Mouse (Mus musculus): ENCODE results near the gene Cttnbp2. TPM values are rescaled to one million over a fixed set of nuclear protein-coding genes. Genes with fewer than 3 reads are reported as not detected.

Gene Cttnbp2
- polyA plus RNA-seq, 1 experiment from 2014 or later = 0.88 TPM

DNA sequence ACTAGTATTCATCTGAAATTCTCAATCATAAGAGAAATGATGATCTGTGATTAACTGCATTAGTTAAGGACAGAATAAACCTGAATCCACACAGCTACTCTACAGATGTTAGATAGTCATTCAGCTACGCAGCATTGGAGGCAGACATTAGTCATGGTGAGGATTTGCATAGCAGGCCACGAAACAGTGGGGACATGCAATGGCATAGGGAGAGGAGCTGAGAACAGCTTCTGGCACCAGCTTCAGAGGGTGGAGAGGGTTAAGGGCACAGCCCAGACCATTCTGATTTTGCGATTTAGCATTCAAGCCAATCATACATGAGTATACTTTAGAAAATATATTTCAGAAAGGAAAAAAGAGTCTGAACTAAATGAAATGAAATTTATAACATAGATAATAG lies 84.6 kb downstream of the Cttnbp2 start:
- ATAC-seq = no peak

DNA sequence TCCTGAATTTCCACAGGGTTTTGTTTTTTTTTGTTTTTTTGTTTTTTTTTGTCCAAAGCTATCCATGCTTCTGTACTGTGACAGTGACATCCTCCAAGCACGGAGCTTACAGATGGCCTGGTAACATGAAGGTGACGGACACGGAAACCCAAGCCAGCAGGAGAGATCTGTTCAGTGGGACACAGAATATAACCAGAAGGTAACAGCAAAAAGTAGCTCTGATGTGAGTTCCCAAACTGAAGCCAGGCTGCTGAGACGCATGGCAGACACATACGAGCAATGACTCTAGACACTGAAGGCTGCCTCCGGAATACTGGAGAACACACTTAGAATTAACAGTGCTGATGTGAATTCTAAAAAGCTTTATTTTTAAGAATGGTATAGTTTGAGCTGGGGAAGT lies 89.8 kb downstream of the Cttnbp2 start:
- H3K27me3 ChIP-seq (ENCODE audit: insufficient read depth, low read length) = no peaks in the 10 kb centered on the region
- no peak for TF ChIP-seq CTCF (IDR thresholded peaks at IDR 0.05; ENCODE audit: low read depth)
- no peak for TF ChIP-seq EP300 (IDR thresholded peaks at IDR 0.05; ENCODE audit: low read depth)
- no peaks in the 10 kb centered on the region for H3K4me1 ChIP-seq (ENCODE audit: insufficient read depth)
- no peak overlapping the region for H3K4me3 ChIP-seq (ENCODE audit: low read depth, low read length)
- H3K27ac ChIP-seq (ENCODE audit: low read depth) = no peak overlapping the region
- 88% methylated on average over 6 of the region's 6 CpGs for WGBS (ENCODE audit: insufficient replicate concordance)
- DNase-seq (no peak), ATAC-seq (no peak)
- no peaks in the 10 kb centered on the region for H3K36me3 ChIP-seq (replicated peaks; ENCODE audit: insufficient read depth, low read length)
- no peaks in the 10 kb centered on the region for H3K9me3 ChIP-seq (ENCODE audit: low read length)
- no peak overlapping the region for H3K9ac ChIP-seq (replicated peaks)
- H3K4me2 ChIP-seq (ENCODE audit: low read depth, low read length) = no peak overlapping the region

More for the DNA sequence above, 84.6 kb downstream of the Cttnbp2 start:
- Histone ChIP-seq H3K4me1 (ENCODE audit: insufficient read depth) (peaks cover 3% of the 10 kb centered on the region; the same call in 1 of the 2 replicates), H3K4me2 (ENCODE audit: low read depth, low read length) (no peak overlapping the region), H3K9ac (replicated peaks) (no peak overlapping the region), H3K9me3 (ENCODE audit: low read length) (no peaks in the 10 kb centered on the region), H3K4me3 (ENCODE audit: low read depth, low read length) (no peak overlapping the region), H3K36me3 (replicated peaks; ENCODE audit: insufficient read depth, low read length) (no peaks in the 10 kb centered on the region), H3K27ac (ENCODE audit: low read depth) (no peak overlapping the region), H3K27me3 (ENCODE audit: insufficient read depth, low read length) (no peaks in the 10 kb centered on the region)
- no peak for TF ChIP-seq EP300 (IDR thresholded peaks at IDR 0.05; ENCODE audit: low read depth)
- no peak for DNase-seq
- 80% methylated on average over 3 of the region's 3 CpGs for WGBS (ENCODE audit: insufficient replicate concordance)

DNA sequence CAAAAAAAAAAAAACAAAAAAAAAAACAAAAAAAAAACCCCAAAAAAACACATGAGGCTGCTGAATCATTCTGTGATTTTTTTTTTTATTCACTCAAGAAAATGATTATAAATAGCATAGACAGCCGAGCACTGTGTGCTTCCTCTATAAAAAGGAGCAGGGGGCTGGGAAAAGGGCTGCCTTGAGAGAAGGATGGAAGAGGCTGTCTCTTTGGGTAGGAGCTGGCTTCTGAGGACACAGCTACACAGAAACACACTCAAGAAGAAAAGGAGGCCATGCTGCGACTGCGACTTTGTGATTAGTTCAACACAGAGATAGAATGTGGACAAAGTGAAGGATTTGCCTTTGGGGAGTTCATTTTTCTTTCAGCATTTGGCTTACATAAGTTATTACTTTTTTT lies 90.3 kb downstream of the Cttnbp2 start:
- Histone ChIP-seq H3K9me3 (ENCODE audit: low read length) (no peaks in the 10 kb centered on the region), H3K9ac (replicated peaks) (no peak overlapping the region), H3K36me3 (replicated peaks; ENCODE audit: insufficient read depth, low read length) (no peaks in the 10 kb centered on the region), H3K4me2 (ENCODE audit: low read depth, low read length) (no peak overlapping the region), H3K4me1 (ENCODE audit: insufficient read depth) (no peaks in the 10 kb centered on the region), H3K4me3 (ENCODE audit: low read depth, low read length) (no peak overlapping the region), H3K27ac (ENCODE audit: low read depth) (no peak overlapping the region), H3K27me3 (ENCODE audit: insufficient read depth, low read length) (no peaks in the 10 kb centered on the region)
- 80% methylated on average over 3 of the region's 3 CpGs for WGBS (ENCODE audit: insufficient replicate concordance)
- ATAC-seq (no peak), DNase-seq (no peak)
- TF ChIP-seq EP300 (IDR thresholded peaks at IDR 0.05; ENCODE audit: low read depth) = no peak
- no peak for TF ChIP-seq CTCF (IDR thresholded peaks at IDR 0.05; ENCODE audit: low read depth)

DNA sequence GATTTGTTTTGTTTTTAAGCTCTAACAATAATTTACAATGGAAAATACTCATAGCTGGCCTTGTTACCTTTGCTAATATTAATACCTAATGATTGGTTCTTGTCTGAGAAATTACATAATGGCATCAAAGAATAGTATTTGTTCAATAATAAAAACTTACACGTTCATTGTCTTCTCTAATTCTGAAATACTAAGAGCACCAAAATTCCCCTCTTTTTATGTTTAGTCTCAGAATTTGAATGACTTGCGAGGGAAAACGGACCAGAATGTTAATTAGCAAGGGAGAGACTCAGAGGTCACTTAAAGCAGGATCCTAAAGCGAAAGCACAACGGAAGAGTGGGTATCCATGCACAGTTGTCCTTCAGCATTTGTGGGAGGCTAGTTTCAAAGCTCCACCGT lies 91.5 kb downstream of the Cttnbp2 start:
- Histone ChIP-seq H3K27me3 (ENCODE audit: insufficient read depth, low read length) (no peaks in the 10 kb centered on the region), H3K4me3 (ENCODE audit: low read depth, low read length) (no peak overlapping the region), H3K4me1 (ENCODE audit: insufficient read depth) (no peaks in the 10 kb centered on the region), H3K36me3 (replicated peaks; ENCODE audit: insufficient read depth, low read length) (no peaks in the 10 kb centered on the region), H3K9ac (replicated peaks) (no peak overlapping the region), H3K27ac (ENCODE audit: low read depth) (no peak overlapping the region), H3K9me3 (ENCODE audit: low read length) (no peaks in the 10 kb centered on the region), H3K4me2 (ENCODE audit: low read depth, low read length) (no peak overlapping the region)
- DNase-seq (no peak), ATAC-seq (no peak)
- TF ChIP-seq EP300 (IDR thresholded peaks at IDR 0.05; ENCODE audit: low read depth) (no peak), CTCF (IDR thresholded peaks at IDR 0.05; ENCODE audit: low read depth) (no peak)
- 76% methylated on average over 6 of the region's 6 CpGs for WGBS (ENCODE audit: insufficient replicate concordance)

DNA sequence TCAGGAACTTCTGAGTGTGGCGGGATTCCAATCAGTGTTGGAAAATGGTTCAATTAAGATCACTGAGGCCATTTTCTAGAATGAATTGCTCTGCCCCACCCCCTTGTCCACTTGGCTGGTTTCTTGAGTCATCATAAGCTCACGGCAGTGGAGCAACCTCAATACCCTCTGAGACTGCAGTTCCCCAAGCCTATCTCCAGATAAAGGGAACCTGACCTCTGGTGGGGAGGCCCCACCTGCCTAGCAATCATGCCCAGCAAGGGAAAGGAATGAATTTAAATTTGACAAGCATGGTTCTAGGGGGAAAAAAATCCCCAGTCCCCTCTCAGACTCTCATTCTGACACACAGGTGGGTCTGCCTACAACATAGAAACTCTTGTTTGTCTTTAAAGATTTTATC lies 93.1 kb downstream of the Cttnbp2 start:
- Histone ChIP-seq H3K9ac (replicated peaks) (no peak overlapping the region), H3K4me2 (ENCODE audit: low read depth, low read length) (no peak overlapping the region), H3K4me3 (ENCODE audit: low read depth, low read length) (no peak overlapping the region), H3K9me3 (ENCODE audit: low read length) (no peaks in the 10 kb centered on the region), H3K4me1 (ENCODE audit: insufficient read depth) (no peaks in the 10 kb centered on the region), H3K36me3 (replicated peaks; ENCODE audit: insufficient read depth, low read length) (no peaks in the 10 kb centered on the region), H3K27me3 (ENCODE audit: insufficient read depth, low read length) (no peaks in the 10 kb centered on the region), H3K27ac (ENCODE audit: low read depth) (no peak overlapping the region)
- 67% methylated on average over 2 of the region's 2 CpGs for WGBS (ENCODE audit: insufficient replicate concordance)
- TF ChIP-seq CTCF (IDR thresholded peaks at IDR 0.05; ENCODE audit: low read depth) = no peak
- no peak for TF ChIP-seq EP300 (IDR thresholded peaks at IDR 0.05; ENCODE audit: low read depth)
- no peak for ATAC-seq
- DNase-seq = no peak

DNA sequence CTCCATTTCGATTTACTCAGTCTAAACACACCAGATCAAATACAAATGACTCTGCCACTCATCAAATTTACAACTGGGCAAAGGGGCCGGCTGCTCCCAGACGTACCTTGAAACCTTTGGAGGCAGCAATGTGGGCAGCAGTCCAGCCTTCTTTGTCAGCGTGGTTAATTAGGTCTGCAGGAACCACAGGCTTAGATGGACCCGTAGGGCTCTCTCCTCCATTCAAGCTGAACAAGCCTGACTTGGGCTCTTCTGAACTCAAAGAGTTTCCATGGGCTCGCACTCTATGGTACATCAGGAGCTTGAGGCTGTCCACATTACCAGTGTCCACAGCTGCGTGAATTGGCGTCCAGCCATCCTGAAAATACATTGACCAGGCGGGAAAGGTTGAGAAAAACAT lies 94.0 kb downstream of the Cttnbp2 start:
- ATAC-seq = no peak
- WGBS (ENCODE audit: insufficient replicate concordance) = 79% methylated on average over 9 of the region's 9 CpGs
- TF ChIP-seq CTCF (IDR thresholded peaks at IDR 0.05; ENCODE audit: low read depth) = no peak
- no peak for TF ChIP-seq EP300 (IDR thresholded peaks at IDR 0.05; ENCODE audit: low read depth)

DNA sequence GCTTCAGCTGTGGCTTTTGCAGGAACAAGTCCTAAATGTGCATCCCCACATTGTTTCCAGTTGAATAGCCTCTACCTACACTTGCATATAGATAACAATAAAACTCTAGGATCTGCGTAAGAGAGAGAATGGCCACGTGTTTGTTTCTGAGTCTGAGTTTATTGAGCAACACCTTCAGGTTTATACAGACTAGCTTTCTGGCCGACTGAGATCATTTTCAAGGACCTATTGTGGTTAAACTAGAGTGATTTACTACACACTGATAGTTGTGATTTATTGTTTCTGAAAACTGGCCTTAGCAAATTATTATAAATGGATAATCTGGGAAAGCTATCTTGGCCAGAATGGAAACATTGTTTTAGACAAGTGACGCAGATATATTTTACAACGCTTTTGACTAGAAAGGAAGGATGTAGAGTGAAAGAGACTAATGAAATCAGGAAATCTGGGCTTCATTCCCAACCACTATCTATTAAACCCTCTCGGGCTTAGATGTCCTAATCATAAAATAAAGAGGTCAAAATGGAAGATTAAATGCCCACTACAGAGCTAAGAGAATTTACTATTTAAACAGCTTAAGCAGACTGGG lies 96.7 kb downstream of the Cttnbp2 start:
- H3K4me3 ChIP-seq (ENCODE audit: low read depth, low read length) = no peak overlapping the region
- ATAC-seq (no peak), DNase-seq (no peak)
- no peaks in the 10 kb centered on the region for H3K4me1 ChIP-seq (ENCODE audit: insufficient read depth)
- TF ChIP-seq CTCF (IDR thresholded peaks at IDR 0.05; ENCODE audit: low read depth) = no peak
- TF ChIP-seq EP300 (IDR thresholded peaks at IDR 0.05; ENCODE audit: low read depth) = no peak
- H3K4me2 ChIP-seq (ENCODE audit: low read depth, low read length) = no peak overlapping the region
- no peaks in the 10 kb centered on the region for H3K36me3 ChIP-seq (replicated peaks; ENCODE audit: insufficient read depth, low read length)
- no peak overlapping the region for H3K27ac ChIP-seq (ENCODE audit: low read depth)
- H3K9me3 ChIP-seq (ENCODE audit: low read length) = no peaks in the 10 kb centered on the region
- no peaks in the 10 kb centered on the region for H3K27me3 ChIP-seq (ENCODE audit: insufficient read depth, low read length)
- WGBS (ENCODE audit: insufficient replicate concordance) = 53% methylated on average over 6 of the region's 6 CpGs
- no peak overlapping the region for H3K9ac ChIP-seq (replicated peaks)

More for the DNA sequence above, 94.0 kb downstream of the Cttnbp2 start:
- Histone ChIP-seq H3K27me3 (ENCODE audit: insufficient read depth, low read length) (no peaks in the 10 kb centered on the region), H3K9ac (replicated peaks) (no peak overlapping the region), H3K9me3 (ENCODE audit: low read length) (no peaks in the 10 kb centered on the region), H3K4me3 (ENCODE audit: low read depth, low read length) (no peak overlapping the region), H3K4me1 (ENCODE audit: insufficient read depth) (no peaks in the 10 kb centered on the region), H3K4me2 (ENCODE audit: low read depth, low read length) (no peak overlapping the region), H3K27ac (ENCODE audit: low read depth) (no peak overlapping the region), H3K36me3 (replicated peaks; ENCODE audit: insufficient read depth, low read length) (no peaks in the 10 kb centered on the region)
- no peak for DNase-seq

Measured in liver, postnatal 0 days (tissue).